Mouse (Mus musculus): ENCODE measurements around the gene Txnrd2. TPM values are rescaled to one million over a fixed set of nuclear protein-coding genes. Genes with fewer than 3 reads are reported as not detected.

Txnrd2 gene
- polyA plus RNA-seq, 1 experiment from 2014 or later: 27.8 TPM

- no peak for ATAC-seq
- Histone ChIP-seq H3K4me2 (ENCODE audit: low read length) (peak overlapping the region; percentile 87), H3K4me3 (replicated peaks; ENCODE audit: low read length) (peak overlapping the region; percentile 81), H3K9me3 (ENCODE audit: control insufficient read depth, low read length) (no peaks in the 10 kb centered on the region), H3K27ac (ENCODE audit: low read length) (peak overlapping the region; percentile 62; the same call in 1 of the 2 replicates), H3K36me3 (ENCODE audit: control insufficient read depth, insufficient read depth) (peaks cover 6% of the 10 kb centered on the region), H3K27me3 (replicated peaks; ENCODE audit: control insufficient read depth, insufficient read depth, low read length) (no peaks in the 10 kb centered on the region), H3K4me1 (replicated peaks; ENCODE audit: control insufficient read depth, insufficient read depth, low read length) (peaks cover 18% of the 10 kb centered on the region), H3K9ac (replicated peaks; ENCODE audit: low read depth, low read length) (peak overlapping the region; percentile 83)
- WGBS: under 1% methylated on average over 24 of the region's 24 CpGs
These were observed 72.8 kb downstream of the Txnrd2 start for GRCm38 (mm10) chr16:18498996-18499395.

- H3K27ac ChIP-seq (ENCODE audit: low read length): no peak overlapping the region
- H3K27me3 ChIP-seq (replicated peaks; ENCODE audit: control insufficient read depth, insufficient read depth, low read length): no peaks in the 10 kb centered on the region
- WGBS: 98% methylated on average over 6 of the region's 6 CpGs
- H3K4me1 ChIP-seq (replicated peaks; ENCODE audit: control insufficient read depth, insufficient read depth, low read length): peaks cover 18% of the 10 kb centered on the region
- H3K9me3 ChIP-seq (ENCODE audit: control insufficient read depth, low read length): no peaks in the 10 kb centered on the region
- ATAC-seq: no peak
- H3K9ac ChIP-seq (replicated peaks; ENCODE audit: low read depth, low read length): no peak overlapping the region
- no peak overlapping the region for H3K4me2 ChIP-seq (ENCODE audit: low read length)
- no peak overlapping the region for H3K4me3 ChIP-seq (replicated peaks; ENCODE audit: low read length)
- H3K36me3 ChIP-seq (ENCODE audit: control insufficient read depth, insufficient read depth): peaks cover 6% of the 10 kb centered on the region
These were observed 75.3 kb downstream of the Txnrd2 start for GRCm38 (mm10) chr16:18501531-18501930.

- H3K4me3 ChIP-seq (replicated peaks; ENCODE audit: low read length): no peak overlapping the region
- H3K9me3 ChIP-seq (ENCODE audit: control insufficient read depth, low read length): no peaks in the 10 kb centered on the region
- ATAC-seq: no peak
- H3K27me3 ChIP-seq (replicated peaks; ENCODE audit: control insufficient read depth, insufficient read depth, low read length): no peaks in the 10 kb centered on the region
- no peak overlapping the region for H3K9ac ChIP-seq (replicated peaks; ENCODE audit: low read depth, low read length)
- WGBS: 94% methylated on average over 14 of the region's 14 CpGs
- H3K36me3 ChIP-seq (ENCODE audit: control insufficient read depth, insufficient read depth): peaks cover 6% of the 10 kb centered on the region
- no peak overlapping the region for H3K4me2 ChIP-seq (ENCODE audit: low read length)
- no peak overlapping the region for H3K27ac ChIP-seq (ENCODE audit: low read length)
- H3K4me1 ChIP-seq (replicated peaks; ENCODE audit: control insufficient read depth, insufficient read depth, low read length): peaks cover 11% of the 10 kb centered on the region
These were observed 77.6 kb downstream of the Txnrd2 start for GRCm38 (mm10) chr16:18503566-18504342.

- Histone ChIP-seq H3K4me1 (replicated peaks; ENCODE audit: control insufficient read depth, insufficient read depth, low read length) (peaks cover 5% of the 10 kb centered on the region; the same call in 1 of the 2 replicates), H3K9ac (replicated peaks; ENCODE audit: low read depth, low read length) (no peak overlapping the region), H3K27me3 (replicated peaks; ENCODE audit: control insufficient read depth, insufficient read depth, low read length) (no peaks in the 10 kb centered on the region), H3K27ac (ENCODE audit: low read length) (no peak overlapping the region), H3K9me3 (ENCODE audit: control insufficient read depth, low read length) (no peaks in the 10 kb centered on the region), H3K36me3 (ENCODE audit: control insufficient read depth, insufficient read depth) (peaks cover under 1% of the 10 kb centered on the region), H3K4me2 (ENCODE audit: low read length) (no peak overlapping the region), H3K4me3 (replicated peaks; ENCODE audit: low read length) (no peak overlapping the region)
- WGBS: 91% methylated on average over 3 of the region's 3 CpGs
- ATAC-seq: no peak
These were observed 80.5 kb downstream of the Txnrd2 start for GRCm38 (mm10) chr16:18506524-18507199.

GRCm38 (mm10) chr16:18507200-18507549 is 81.0 kb downstream of the Txnrd2 start:
- no peak overlapping the region for H3K9ac ChIP-seq (replicated peaks; ENCODE audit: low read depth, low read length)
- H3K9me3 ChIP-seq (ENCODE audit: control insufficient read depth, low read length): no peaks in the 10 kb centered on the region
- H3K27ac ChIP-seq (ENCODE audit: low read length): no peak overlapping the region
- H3K4me3 ChIP-seq (replicated peaks; ENCODE audit: low read length): no peak overlapping the region
- 83% methylated on average over 1 of the region's 1 CpGs for WGBS
- no peak for ATAC-seq
- H3K36me3 ChIP-seq (ENCODE audit: control insufficient read depth, insufficient read depth): no peaks in the 10 kb centered on the region
- H3K4me2 ChIP-seq (ENCODE audit: low read length): no peak overlapping the region
- peaks cover 5% of the 10 kb centered on the region; the same call in 1 of the 2 replicates for H3K4me1 ChIP-seq (replicated peaks; ENCODE audit: control insufficient read depth, insufficient read depth, low read length)
- H3K27me3 ChIP-seq (replicated peaks; ENCODE audit: control insufficient read depth, insufficient read depth, low read length): no peaks in the 10 kb centered on the region

GRCm38 (mm10) chr16:18511741-18512140 is 85.6 kb downstream of the Txnrd2 start:
- ATAC-seq: no peak
- WGBS: 94% methylated on average over 5 of the region's 5 CpGs
- no peak overlapping the region for H3K4me2 ChIP-seq (ENCODE audit: low read length)
- no peak overlapping the region for H3K27ac ChIP-seq (ENCODE audit: low read length)
- no peak overlapping the region for H3K4me3 ChIP-seq (replicated peaks; ENCODE audit: low read length)
- no peaks in the 10 kb centered on the region for H3K9me3 ChIP-seq (ENCODE audit: control insufficient read depth, low read length)
- H3K9ac ChIP-seq (replicated peaks; ENCODE audit: low read depth, low read length): no peak overlapping the region
- H3K4me1 ChIP-seq (replicated peaks; ENCODE audit: control insufficient read depth, insufficient read depth, low read length): peaks cover 5% of the 10 kb centered on the region; the same call in 1 of the 2 replicates
- H3K36me3 ChIP-seq (ENCODE audit: control insufficient read depth, insufficient read depth): no peaks in the 10 kb centered on the region
- no peaks in the 10 kb centered on the region for H3K27me3 ChIP-seq (replicated peaks; ENCODE audit: control insufficient read depth, insufficient read depth, low read length)

GRCm38 (mm10) chr16:18513508-18513907 is 87.3 kb downstream of the Txnrd2 start:
- WGBS: 79% methylated on average over 6 of the region's 6 CpGs
- Histone ChIP-seq H3K27ac (ENCODE audit: low read length) (no peak overlapping the region), H3K9me3 (ENCODE audit: control insufficient read depth, low read length) (no peaks in the 10 kb centered on the region), H3K36me3 (ENCODE audit: control insufficient read depth, insufficient read depth) (no peaks in the 10 kb centered on the region), H3K4me2 (ENCODE audit: low read length) (no peak overlapping the region), H3K27me3 (replicated peaks; ENCODE audit: control insufficient read depth, insufficient read depth, low read length) (no peaks in the 10 kb centered on the region), H3K9ac (replicated peaks; ENCODE audit: low read depth, low read length) (no peak overlapping the region), H3K4me3 (replicated peaks; ENCODE audit: low read length) (no peak overlapping the region), H3K4me1 (replicated peaks; ENCODE audit: control insufficient read depth, insufficient read depth, low read length) (peaks cover 5% of the 10 kb centered on the region; the same call in 1 of the 2 replicates)
- ATAC-seq: no peak

- Histone ChIP-seq H3K9ac (replicated peaks; ENCODE audit: low read depth, low read length) (no peak overlapping the region), H3K27me3 (replicated peaks; ENCODE audit: control insufficient read depth, insufficient read depth, low read length) (no peaks in the 10 kb centered on the region), H3K27ac (ENCODE audit: low read length) (no peak overlapping the region), H3K4me1 (replicated peaks; ENCODE audit: control insufficient read depth, insufficient read depth, low read length) (no peaks in the 10 kb centered on the region), H3K36me3 (ENCODE audit: control insufficient read depth, insufficient read depth) (no peaks in the 10 kb centered on the region), H3K9me3 (ENCODE audit: control insufficient read depth, low read length) (no peaks in the 10 kb centered on the region), H3K4me3 (replicated peaks; ENCODE audit: low read length) (no peak overlapping the region), H3K4me2 (ENCODE audit: low read length) (no peak overlapping the region)
- no peak for ATAC-seq
These were observed 91.9 kb downstream of the Txnrd2 start for GRCm38 (mm10) chr16:18518091-18518490.

- H3K27ac ChIP-seq (ENCODE audit: low read length): no peak overlapping the region
- H3K36me3 ChIP-seq (ENCODE audit: control insufficient read depth, insufficient read depth): no peaks in the 10 kb centered on the region
- H3K27me3 ChIP-seq (replicated peaks; ENCODE audit: control insufficient read depth, insufficient read depth, low read length): no peaks in the 10 kb centered on the region
- no peaks in the 10 kb centered on the region for H3K4me1 ChIP-seq (replicated peaks; ENCODE audit: control insufficient read depth, insufficient read depth, low read length)
- H3K9ac ChIP-seq (replicated peaks; ENCODE audit: low read depth, low read length): no peak overlapping the region
- no peaks in the 10 kb centered on the region for H3K9me3 ChIP-seq (ENCODE audit: control insufficient read depth, low read length)
- WGBS: 74% methylated on average over 8 of the region's 8 CpGs
- no peak overlapping the region for H3K4me2 ChIP-seq (ENCODE audit: low read length)
- no peak for ATAC-seq
- H3K4me3 ChIP-seq (replicated peaks; ENCODE audit: low read length): no peak overlapping the region
These were observed 97.5 kb downstream of the Txnrd2 start for GRCm38 (mm10) chr16:18523563-18524245.
